Mouse (Mus musculus) cortical plate, adult 2 months (tissue): ENCODE results near the gene Fras1.

Experiments used
- CTCF ChIP-seq: fragments of 200-500 bp; IDR thresholded peaks from 2 replicates; pipeline ENCODE4 v1.5.1; 2011; ENCODE audit warnings: mild to moderate bottlenecking, control low read depth, low read length; ENCODE audit not compliant: insufficient read depth; ENCODE audit errors: extremely low read depth
- POLR2A ChIP-seq: fragments of 200-500 bp; IDR thresholded peaks from 2 replicates; pipeline ENCODE4 v1.6.1; 2011; ENCODE audit warnings: mild to moderate bottlenecking, low read length, control low read depth; ENCODE audit not compliant: insufficient read depth; ENCODE audit errors: extremely low read depth

- TF ChIP-seq CTCF: no peak
- no peak for TF ChIP-seq POLR2A
Measured at GRCm38 (mm10) chr5:96698972-96699371, 325.2 kb downstream of the Fras1 start.
